Mouse (Mus musculus) heart, embryonic 11.5 days (tissue): ENCODE results near the gene Micall1. TPM values are rescaled to one million over a fixed set of nuclear protein-coding genes. Genes with fewer than 3 reads are reported as not detected.

Experiments used
- ATAC-seq: fragments of 200-750 bp; cut with Nextera tagmentation; replicated peaks from 2 replicates; pipeline ENCODE4 v1.8.0; 2017; ENCODE audit warnings: moderate library complexity; ENCODE audit not compliant: insufficient number of reproducible peaks, low FRiP score, low TSS enrichment
- H3K27ac ChIP-seq: fragments of 300-500 bp; sonication (generic); 2 replicates; pipeline ENCODE4 v1.5.1; 2014; ENCODE audit warnings: mild to moderate bottlenecking, low read depth, low read length
- H3K27me3 ChIP-seq: fragments of 300-500 bp; sonication (generic); 2 replicates; pipeline ENCODE4 v1.6.1; 2014; ENCODE audit warnings: mild to moderate bottlenecking, low read length, mixed read lengths; ENCODE audit not compliant: control insufficient read depth, insufficient read depth
- H3K36me3 ChIP-seq: fragments of 300-500 bp; sonication (generic); 2 replicates; pipeline ENCODE4 v1.6.1; 2014; ENCODE audit warnings: mild to moderate bottlenecking, low read length, moderate library complexity, mixed read lengths; ENCODE audit not compliant: control insufficient read depth, insufficient read depth
- H3K4me1 ChIP-seq: fragments of 300-500 bp; sonication (generic); 2 replicates; pipeline ENCODE4 v1.6.1; 2014; ENCODE audit warnings: low read length; ENCODE audit not compliant: control insufficient read depth, insufficient read depth
- H3K4me2 ChIP-seq: fragments of 300-500 bp; sonication (generic); 2 replicates; pipeline ENCODE4 v1.6.1; 2014; ENCODE audit warnings: mild to moderate bottlenecking, moderate library complexity
- H3K4me3 ChIP-seq: fragments of 300-500 bp; sonication (generic); 2 replicates; pipeline ENCODE4 v1.5.1; 2014; ENCODE audit warnings: low read depth, low read length
- H3K9ac ChIP-seq: fragments of 300-500 bp; sonication (generic); 2 replicates; pipeline ENCODE4 v1.6.1; 2014; ENCODE audit warnings: mild to moderate bottlenecking, low read depth, low read length, moderate library complexity
- H3K9me3 ChIP-seq: fragments of 300-500 bp; sonication (generic); replicated peaks from 2 replicates; pipeline ENCODE4 v1.6.1; 2016; ENCODE audit warnings: low read length; ENCODE audit not compliant: control insufficient read depth
- WGBS: fragments of 180-500 bp; shearing (Covaris S2); extraction: QIAGEN DNeasy Blood & Tissue Kit; methylation state at CpG from one replicate; pipeline ENCODE4 v1.1.7; 2014; ENCODE audit not compliant: insufficient replicate concordance; 5-methylcytosine and 5-hydroxymethylcytosine counted together
- polyA plus RNA-seq: library from polyadenylated mRNA; unstranded; fragments of >200 nt; fragmentation: Nextera tagmentation; extraction: Ambion mirVana; gene quantifications from 2 replicates; pipeline ENCODE4 v1.2.1, GENCODE M21; 2014

Gene Micall1
- polyA plus RNA-seq, 1 experiment from 2014 or later = 11.9 TPM

DNA sequence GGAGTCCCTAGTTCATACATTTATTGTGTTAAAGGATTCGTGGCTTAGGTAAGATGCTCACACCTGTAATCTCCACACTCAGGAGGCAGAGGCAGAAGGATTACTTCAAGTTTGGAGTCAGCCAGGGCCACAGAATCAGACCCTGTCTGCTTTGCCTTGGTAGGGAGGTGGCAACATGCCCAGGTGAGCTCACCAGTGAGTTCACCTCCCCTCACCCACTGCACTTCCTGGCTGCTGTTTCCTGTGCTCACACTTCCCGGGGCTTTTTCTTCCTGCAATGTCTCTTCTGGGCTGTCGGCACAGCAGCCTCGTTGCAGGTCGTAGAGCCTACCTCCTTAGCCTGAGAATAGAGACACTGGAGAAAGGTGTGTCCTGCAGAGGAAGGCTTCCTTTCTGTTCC, 6.6 kb downstream of the Micall1 start:
- no peak for ATAC-seq
- peaks cover 30% of the 10 kb centered on the region for H3K36me3 ChIP-seq

DNA sequence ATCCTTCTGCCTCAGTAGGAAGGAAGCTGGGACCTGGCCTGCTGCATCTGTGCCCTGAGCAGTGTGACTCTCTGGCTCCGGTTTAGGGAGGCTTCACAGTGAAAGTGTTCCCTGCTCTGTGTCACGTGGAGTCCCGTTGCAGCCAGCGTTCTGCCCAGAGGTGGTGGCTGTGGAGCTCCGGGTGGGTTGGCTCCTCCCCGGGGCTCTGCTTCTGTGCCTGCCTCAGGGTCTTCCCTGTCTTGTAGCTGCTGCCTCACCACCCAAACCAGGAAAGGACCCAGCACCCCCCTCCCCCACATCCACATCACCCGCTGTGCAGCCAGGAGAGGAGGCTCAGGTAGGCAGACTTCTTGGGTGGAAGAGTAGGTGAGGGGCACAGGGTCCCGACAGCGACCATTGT, 10.8 kb downstream of the Micall1 start:
- no peak overlapping the region for H3K27ac ChIP-seq
- ATAC-seq = no peak

More for the DNA sequence above, 6.6 kb downstream of the Micall1 start:
- H3K4me1 ChIP-seq = peaks cover 18% of the 10 kb centered on the region
- no peak overlapping the region for H3K27ac ChIP-seq
- 39% methylated on average over 5 of the region's 5 CpGs for WGBS
- H3K27me3 ChIP-seq = no peaks in the 10 kb centered on the region
- H3K9me3 ChIP-seq = no peaks in the 10 kb centered on the region
- no peak overlapping the region for H3K9ac ChIP-seq
- no peak overlapping the region for H3K4me3 ChIP-seq
- no peak overlapping the region for H3K4me2 ChIP-seq

DNA sequence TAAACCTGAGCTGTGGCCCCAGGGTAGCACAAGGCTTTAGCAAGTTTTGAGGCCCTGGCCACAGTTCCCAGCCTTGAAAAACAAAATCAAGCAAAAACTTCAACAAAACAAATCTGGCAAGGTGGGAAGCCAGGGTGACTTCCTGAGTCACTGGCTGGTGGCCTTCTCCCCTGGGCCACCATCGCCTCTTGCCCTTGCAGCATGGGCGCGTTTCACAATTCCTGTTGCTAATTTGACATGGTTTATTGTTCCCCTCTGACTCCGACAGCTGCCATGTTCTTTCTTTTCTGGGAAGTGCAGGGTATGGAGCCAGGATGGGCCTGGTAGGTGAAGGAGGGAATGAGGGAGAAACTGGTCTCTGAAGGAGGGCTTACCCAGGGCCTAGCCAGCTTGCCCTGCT, 13.4 kb downstream of the Micall1 start:
- Histone ChIP-seq H3K9ac (no peak overlapping the region), H3K4me2 (no peak overlapping the region), H3K27me3 (no peaks in the 10 kb centered on the region), H3K4me1 (peaks cover 8% of the 10 kb centered on the region), H3K36me3 (peaks cover 55% of the 10 kb centered on the region), H3K27ac (no peak overlapping the region), H3K9me3 (no peaks in the 10 kb centered on the region), H3K4me3 (no peak overlapping the region)
- 88% methylated on average over 4 of the region's 4 CpGs for WGBS
- ATAC-seq = no peak

More for the DNA sequence above, 10.8 kb downstream of the Micall1 start:
- WGBS = 74% methylated on average over 9 of the region's 9 CpGs
- H3K9me3 ChIP-seq = no peaks in the 10 kb centered on the region
- no peak overlapping the region for H3K4me2 ChIP-seq
- no peaks in the 10 kb centered on the region for H3K27me3 ChIP-seq
- no peak overlapping the region for H3K9ac ChIP-seq
- H3K4me3 ChIP-seq = no peak overlapping the region
- peaks cover 8% of the 10 kb centered on the region for H3K4me1 ChIP-seq
- H3K36me3 ChIP-seq = peaks cover 47% of the 10 kb centered on the region

DNA sequence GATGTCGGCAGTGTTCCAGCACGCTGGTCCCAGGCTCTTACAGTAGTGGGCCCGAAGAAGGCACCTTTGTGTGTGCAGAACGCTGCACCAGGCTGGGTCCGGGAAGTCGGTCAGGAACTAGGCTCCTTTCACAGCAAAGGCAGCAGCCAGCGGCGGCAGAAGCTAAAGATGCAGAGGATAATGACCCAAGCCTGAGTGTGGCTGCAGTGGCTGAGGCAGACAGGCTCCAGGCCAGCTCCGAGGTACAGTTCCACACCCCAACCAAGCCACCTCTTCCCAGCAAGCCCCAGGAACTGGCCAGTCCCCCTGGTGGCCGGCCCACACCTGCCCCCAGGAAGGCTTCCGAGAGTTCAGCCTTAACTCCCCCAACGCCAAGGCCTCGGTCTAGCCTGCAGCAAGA, 13.8 kb downstream of the Micall1 start:
- H3K9ac ChIP-seq = no peak overlapping the region
- no peak for ATAC-seq
- H3K4me3 ChIP-seq = no peak overlapping the region
- no peaks in the 10 kb centered on the region for H3K9me3 ChIP-seq
- peaks cover 56% of the 10 kb centered on the region for H3K36me3 ChIP-seq
- no peaks in the 10 kb centered on the region for H3K27me3 ChIP-seq
- H3K27ac ChIP-seq = no peak overlapping the region
- H3K4me1 ChIP-seq = peaks cover 8% of the 10 kb centered on the region
- 83% methylated on average over 13 of the region's 13 CpGs for WGBS
- no peak overlapping the region for H3K4me2 ChIP-seq

DNA sequence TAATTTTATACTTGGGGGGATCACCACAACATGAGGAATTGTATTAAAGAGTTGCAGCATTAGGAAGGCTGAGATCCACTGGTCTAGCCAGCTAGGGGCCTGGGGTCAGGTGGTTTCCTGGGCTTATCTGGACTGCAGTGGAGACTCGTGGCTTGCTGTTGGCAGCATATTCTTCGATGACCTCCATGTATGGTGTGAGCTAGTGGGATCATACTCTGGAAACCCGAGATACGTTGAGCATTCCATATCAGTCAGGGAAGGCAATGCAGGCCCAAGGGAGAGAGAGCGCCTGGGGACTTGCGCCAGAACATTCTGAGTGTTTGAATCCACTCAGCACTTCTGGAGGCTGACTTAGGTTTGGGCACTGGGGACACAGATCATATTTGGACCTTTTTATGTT, 15.1 kb downstream of the Micall1 start:
- Histone ChIP-seq H3K27ac (peak overlapping the region; percentile 65), H3K36me3 (peaks cover 58% of the 10 kb centered on the region), H3K9me3 (no peaks in the 10 kb centered on the region), H3K4me3 (no peak overlapping the region), H3K4me1 (peaks cover 8% of the 10 kb centered on the region), H3K9ac (no peak overlapping the region; the same call in 1 of the 2 replicates), H3K27me3 (no peaks in the 10 kb centered on the region), H3K4me2 (no peak overlapping the region)
- ATAC-seq = 0 out of 2 replicates have a peak, but pooled peaks have one; percentile 37
- WGBS = 49% methylated on average over 6 of the region's 6 CpGs

DNA sequence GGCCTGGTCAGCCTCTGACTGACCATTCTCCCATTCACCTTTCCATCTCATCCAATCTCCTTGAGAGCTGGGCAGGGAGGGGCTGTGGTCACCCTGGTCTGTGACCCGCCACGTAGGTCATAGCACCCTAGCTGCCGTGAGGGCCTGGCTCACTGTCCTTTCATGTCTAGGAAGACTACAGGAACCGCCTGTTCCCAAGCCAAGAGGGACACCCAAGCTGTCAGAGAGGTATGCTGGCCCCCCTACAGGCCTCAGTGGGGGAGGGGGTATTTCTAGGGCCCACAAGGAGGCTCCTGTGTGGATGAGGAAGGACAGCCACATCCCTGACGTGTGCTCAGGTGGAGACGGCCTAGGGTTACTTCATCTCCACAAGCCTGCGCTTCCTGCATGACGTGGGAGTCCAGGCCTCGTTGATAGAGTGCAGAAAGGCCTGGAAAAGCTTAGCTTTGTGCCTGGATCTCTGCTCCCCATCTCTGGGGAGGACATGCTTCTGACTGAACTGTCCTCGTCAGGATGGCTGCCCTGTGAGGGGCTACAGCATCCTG, 15.7 kb downstream of the Micall1 start:
- H3K4me3 ChIP-seq = no peak overlapping the region
- H3K36me3 ChIP-seq = peaks cover 60% of the 10 kb centered on the region
- peak overlapping the region; percentile 65 for H3K27ac ChIP-seq
- no peaks in the 10 kb centered on the region for H3K27me3 ChIP-seq
- no peak overlapping the region for H3K9ac ChIP-seq
- ATAC-seq = no peak
- H3K4me2 ChIP-seq = no peak overlapping the region
- WGBS = 77% methylated on average over 10 of the region's 10 CpGs
- no peaks in the 10 kb centered on the region for H3K9me3 ChIP-seq
- H3K4me1 ChIP-seq = peaks cover 8% of the 10 kb centered on the region

DNA sequence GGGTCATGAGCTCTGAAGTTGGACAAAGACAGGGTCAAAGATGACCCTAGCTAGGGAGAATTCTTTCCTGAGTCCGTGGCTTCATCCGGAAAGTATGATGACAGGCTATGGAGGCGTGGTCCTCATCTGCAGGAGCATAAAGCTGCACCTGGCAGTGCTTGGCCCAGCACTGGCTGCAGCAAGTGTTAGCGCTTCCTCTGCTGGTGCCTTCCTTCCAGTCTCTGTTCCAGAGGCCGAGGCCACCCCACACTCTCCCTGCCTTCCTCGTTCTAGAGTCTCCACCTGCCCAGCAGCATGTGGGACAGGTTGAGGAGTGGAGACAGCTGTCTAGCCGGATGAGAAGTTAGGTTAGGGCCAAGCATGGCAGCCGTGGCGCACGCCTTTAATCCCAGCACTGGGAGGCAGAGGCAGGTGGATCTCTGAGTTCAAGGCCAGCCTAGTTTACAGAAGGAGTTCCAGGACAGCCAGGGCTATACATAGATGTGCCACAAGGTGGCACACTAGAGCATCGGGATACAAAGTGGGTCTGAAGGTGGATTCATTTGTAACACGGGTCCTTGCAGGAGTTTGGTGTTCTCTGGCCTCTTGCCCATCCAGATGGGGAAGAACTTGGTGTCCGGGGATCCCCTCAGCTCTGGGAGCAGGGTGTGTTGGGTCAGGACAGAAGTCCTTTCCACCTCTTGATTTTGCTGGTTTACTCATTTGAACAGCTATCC, 17.7 kb downstream of the Micall1 start:
- Histone ChIP-seq H3K9me3 (no peaks in the 10 kb centered on the region), H3K4me2 (no peak overlapping the region), H3K4me1 (peaks cover 8% of the 10 kb centered on the region), H3K9ac (no peak overlapping the region), H3K4me3 (no peak overlapping the region), H3K27me3 (no peaks in the 10 kb centered on the region), H3K36me3 (peaks cover 74% of the 10 kb centered on the region), H3K27ac (no peak overlapping the region)
- no peak for ATAC-seq
- WGBS = 76% methylated on average over 13 of the region's 13 CpGs

DNA sequence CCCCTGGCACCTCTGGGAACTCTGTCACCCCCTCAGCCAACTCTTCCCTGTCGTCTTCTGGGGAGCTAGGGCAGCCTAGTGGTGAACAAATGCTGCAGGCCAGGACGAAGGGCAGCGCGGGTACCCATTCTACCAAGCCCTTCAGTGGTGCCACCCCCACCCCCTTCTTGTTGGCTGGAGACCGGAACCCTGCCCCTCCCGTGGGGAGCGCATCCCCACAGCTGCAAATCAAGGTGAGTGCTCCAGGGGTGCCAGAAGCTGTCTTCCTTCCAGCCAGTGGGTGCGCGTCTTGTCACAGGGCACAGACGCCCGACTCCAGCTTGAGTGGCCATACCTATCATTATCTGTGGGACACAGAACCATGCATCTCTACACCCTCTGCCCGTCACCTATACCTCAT, 18.4 kb downstream of the Micall1 start:
- Histone ChIP-seq H3K9me3 (no peaks in the 10 kb centered on the region), H3K4me1 (peaks cover 8% of the 10 kb centered on the region), H3K27me3 (no peaks in the 10 kb centered on the region), H3K4me3 (no peak overlapping the region), H3K36me3 (peaks cover 81% of the 10 kb centered on the region), H3K27ac (no peak overlapping the region), H3K4me2 (no peak overlapping the region), H3K9ac (no peak overlapping the region)
- ATAC-seq = no peak
- 91% methylated on average over 12 of the region's 12 CpGs for WGBS

DNA sequence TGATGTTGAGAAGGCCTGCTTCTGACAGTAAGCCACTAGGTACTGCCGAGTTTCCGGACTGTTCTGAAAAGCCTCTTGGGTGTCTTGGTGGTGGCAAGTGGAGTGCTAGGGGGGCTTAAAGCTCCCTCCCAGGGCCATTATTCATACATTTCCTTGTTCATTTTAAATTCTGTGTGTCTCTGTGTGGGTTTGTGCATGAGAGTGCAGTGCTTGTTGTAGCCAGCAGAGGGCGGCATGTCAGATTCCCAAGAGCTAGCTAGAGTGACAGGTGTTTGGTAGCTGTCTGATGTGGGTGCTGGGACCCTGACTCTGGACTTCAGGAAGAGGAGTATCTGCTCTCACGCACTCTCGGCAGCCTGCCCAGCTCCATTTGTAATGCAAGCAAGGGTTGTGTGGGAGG, 19.5 kb downstream of the Micall1 start:
- no peak for ATAC-seq
- H3K4me3 ChIP-seq = no peak overlapping the region
- no peaks in the 10 kb centered on the region for H3K27me3 ChIP-seq
- 93% methylated on average over 5 of the region's 5 CpGs for WGBS
- H3K9ac ChIP-seq = no peak overlapping the region
- no peak overlapping the region for H3K27ac ChIP-seq
- H3K9me3 ChIP-seq = no peaks in the 10 kb centered on the region
- no peak overlapping the region for H3K4me2 ChIP-seq
- peaks cover 8% of the 10 kb centered on the region for H3K4me1 ChIP-seq
- H3K36me3 ChIP-seq = peaks cover 83% of the 10 kb centered on the region
